Comparison of ENCODE assay signal across 8 mouse cellular contexts in the genomic region with DNA sequence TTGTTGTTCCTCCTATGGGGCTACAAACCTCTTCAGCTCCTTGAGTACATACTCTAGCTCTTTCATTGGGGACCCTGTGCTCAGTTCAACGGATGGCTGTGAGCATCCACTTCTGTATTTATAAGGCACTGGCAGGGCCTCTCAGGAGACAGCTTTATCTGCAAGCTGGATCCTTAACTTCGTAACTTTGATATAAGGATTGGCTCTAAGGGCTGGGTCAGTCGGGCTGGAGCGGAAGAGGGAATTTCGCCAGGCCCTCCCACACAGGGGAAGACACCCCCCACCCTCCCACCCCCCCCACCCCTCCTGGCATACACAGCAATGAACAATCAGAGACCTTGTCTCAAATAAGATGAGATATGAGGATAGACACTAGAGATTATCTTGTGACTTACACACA.
DNase-seq lines count a peak whose midpoint lies in the region; ATAC-seq and TF ChIP-seq lines count a peak whose summit lies in the region.
"Had no signal": no experiment of that assay in that cellular context is flagged by ENCODE, and none has a peak within 500 bp of the region (broad histone marks: within the 10 kb centered on the region; RNA-seq: fewer than 3 reads in every experiment).

No protein-coding gene starts in this region.

- WGBS in limb, embryonic 14.5 days = 85% methylated on average over 5 of the region's 5 CpGs

- H3K27me3 ChIP-seq in limb, embryonic 14.5 days (ENCODE audit: control insufficient read depth, insufficient read depth, low read length) = no peaks in the 10 kb centered on the region

- ATAC-seq in limb, embryonic 14.5 days (ENCODE audit: low FRiP score, low read depth) = no peak

- no peak overlapping the region for H3K4me2 ChIP-seq in limb, embryonic 14.5 days (replicated peaks; ENCODE audit: low read depth, low read length, severe bottlenecking)

- peak; percentile 13 for DNase-seq in kidney, postnatal 14 days
- no peak for DNase-seq in kidney, adult 18-20 months
- peak; percentile 51 for DNase-seq in urinary bladder, postnatal 25 days (ENCODE audit: low spot score)
- DNase-seq in urinary bladder, postnatal 36 days (ENCODE audit: low spot score in 2 of 2) = no peak
- DNase-seq in c-Kit-positive CD71-negative TER-119-negative erythroid progenitor cells, embryonic 14.5 days (ENCODE audit: low read depth) = peak; percentile 56
- DNase-seq in limb, embryonic 14.5 days (ENCODE audit: low spot score) = peak; percentile 29
- DNase-seq in frontal cortex, postnatal 14 days (ENCODE audit: low spot score in 2 of 2) = no peak

- no peaks in the 10 kb centered on the region for H3K9me3 ChIP-seq in limb, embryonic 14.5 days (ENCODE audit: control insufficient read depth, low read length)

- H3K36me3 ChIP-seq in limb, embryonic 14.5 days (ENCODE audit: control insufficient read depth, insufficient read depth, low read length) = no peaks in the 10 kb centered on the region

- H3K4me1 ChIP-seq in limb, embryonic 14.5 days (ENCODE audit: control insufficient read depth, insufficient read depth, low read length) = no peaks in the 10 kb centered on the region

- no peak overlapping the region for H3K27ac ChIP-seq in limb, embryonic 14.5 days (replicated peaks; ENCODE audit: low read depth, low read length)

- H3K9ac ChIP-seq in limb, embryonic 14.5 days (ENCODE audit: low read depth, low read length, severe bottlenecking) = no peak overlapping the region

- no peak overlapping the region for H3K4me3 ChIP-seq in limb, embryonic 14.5 days (replicated peaks; ENCODE audit: low read length)
- H3K4me3 ChIP-seq: myocyte had no signal

- TF ChIP-seq POLR2A in limb, embryonic 14.5 days (IDR thresholded peaks at IDR 0.05; ENCODE audit: borderline replicate concordance, extremely low read depth, insufficient read depth, insufficient read length) = no peak

Comparison
In these comparisons a context has a peak if more than half of its experiments do, and no peak if none do; other contexts are left out.
1. DNase-seq: peak in kidney, postnatal 14 days (single experiment), urinary bladder, postnatal 25 days (single experiment), c-Kit-positive CD71-negative TER-119-negative erythroid progenitor cells, embryonic 14.5 days (single experiment) and limb, embryonic 14.5 days (single experiment); none in kidney, adult 18-20 months (single experiment), urinary bladder, postnatal 36 days (0 of 2) and frontal cortex, postnatal 14 days (0 of 2).